Mouse (Mus musculus) WW6 (cell line): ENCODE results near the gene Syk.

Experiments
- DNase-seq: peaks from one replicate; pipeline ENCODE4 v3.0.0-alpha.2; 2013; ENCODE audit warnings: low read depth, low spot score

Gene Syk

GRCm38 (mm10) chr13:52569194-52569769 lies 13.7 kb upstream of the Syk start:
- DNase-seq: no peak

GRCm38 (mm10) chr13:52570276-52570675 lies 12.7 kb upstream of the Syk start:
- no peak for DNase-seq

- DNase-seq: no peak
Measured at GRCm38 (mm10) chr13:52571591-52572384, 11.2 kb upstream of the Syk start.

GRCm38 (mm10) chr13:52572451-52573446 lies 10.2 kb upstream of the Syk start:
- no peak for DNase-seq

GRCm38 (mm10) chr13:52574311-52574710 lies 8.7 kb upstream of the Syk start:
- DNase-seq: no peak

GRCm38 (mm10) chr13:52575483-52575882 lies 7.5 kb upstream of the Syk start:
- DNase-seq: no peak

- no peak for DNase-seq
Measured at GRCm38 (mm10) chr13:52576021-52576614, 6.9 kb upstream of the Syk start.

GRCm38 (mm10) chr13:52576841-52577240 lies 6.1 kb upstream of the Syk start:
- DNase-seq: no peak

GRCm38 (mm10) chr13:52577326-52577920 lies 5.5 kb upstream of the Syk start:
- DNase-seq: no peak

GRCm38 (mm10) chr13:52577939-52578338 lies 5.0 kb upstream of the Syk start:
- DNase-seq: no peak

GRCm38 (mm10) chr13:52578776-52579175 lies 4.2 kb upstream of the Syk start:
- DNase-seq: no peak

GRCm38 (mm10) chr13:52582506-52582877 lies 481 bp upstream of the Syk start:
- no peak for DNase-seq

- no peak for DNase-seq
Measured at GRCm38 (mm10) chr13:52583943-52584562, 1.1 kb downstream of the Syk start.

- no peak for DNase-seq
Measured at GRCm38 (mm10) chr13:52584654-52585455, 1.9 kb downstream of the Syk start.

- no peak for DNase-seq
Measured at GRCm38 (mm10) chr13:52587761-52588160, 4.8 kb downstream of the Syk start.

- DNase-seq: no peak
Measured at GRCm38 (mm10) chr13:52589043-52589442, 6.1 kb downstream of the Syk start.

GRCm38 (mm10) chr13:52591831-52592230 lies 8.9 kb downstream of the Syk start:
- no peak for DNase-seq

- no peak for DNase-seq
Measured at GRCm38 (mm10) chr13:52596692-52597091, 13.7 kb downstream of the Syk start.

- DNase-seq: no peak
Measured at GRCm38 (mm10) chr13:52597092-52597678, 14.2 kb downstream of the Syk start.

GRCm38 (mm10) chr13:52598233-52598632 lies 15.3 kb downstream of the Syk start:
- no peak for DNase-seq
